Mouse (Mus musculus): ENCODE measurements around the gene Trim63. TPM values are rescaled to one million over a fixed set of nuclear protein-coding genes. Genes with fewer than 3 reads are reported as not detected.

Gene Trim63
- polyA plus RNA-seq, 1 experiment from 2014 or later, result not detected

GRCm38 (mm10) chr4:134362124-134362523 lies 47.2 kb downstream of the Trim63 start:
- Histone ChIP-seq H3K36me3 (ENCODE audit: control insufficient read depth, insufficient read depth, low read length) (no peaks in the 10 kb centered on the region), H3K27ac (ENCODE audit: low read depth, low read length) (no peak overlapping the region), H3K9ac (ENCODE audit: low read length) (no peak overlapping the region), H3K27me3 (replicated peaks; ENCODE audit: control insufficient read depth, insufficient read depth, low read length) (no peaks in the 10 kb centered on the region), H3K9me3 (replicated peaks; ENCODE audit: control insufficient read depth, low read length) (no peaks in the 10 kb centered on the region), H3K4me3 (ENCODE audit: low read depth, low read length) (no peak overlapping the region), H3K4me1 (ENCODE audit: control insufficient read depth, insufficient read depth, low read length) (0 out of 2 replicates have a peak, but pooled peaks cover 1% of the 10 kb centered on the region), H3K4me2 (ENCODE audit: low read length) (no peak overlapping the region)
- ATAC-seq (no peak), DNase-seq (ENCODE audit: low spot score) (no peak)
- 61% methylated on average over 9 of the region's 9 CpGs for WGBS

GRCm38 (mm10) chr4:134362586-134362985 lies 47.7 kb downstream of the Trim63 start:
- H3K27me3 ChIP-seq (replicated peaks; ENCODE audit: control insufficient read depth, insufficient read depth, low read length), result no peaks in the 10 kb centered on the region
- DNase-seq (ENCODE audit: low spot score), result no peak
- H3K9me3 ChIP-seq (replicated peaks; ENCODE audit: control insufficient read depth, low read length), result no peaks in the 10 kb centered on the region
- H3K9ac ChIP-seq (ENCODE audit: low read length), result no peak overlapping the region
- H3K36me3 ChIP-seq (ENCODE audit: control insufficient read depth, insufficient read depth, low read length), result no peaks in the 10 kb centered on the region
- no peaks in the 10 kb centered on the region for H3K4me1 ChIP-seq (ENCODE audit: control insufficient read depth, insufficient read depth, low read length)
- H3K27ac ChIP-seq (ENCODE audit: low read depth, low read length), result no peak overlapping the region
- ATAC-seq, result no peak
- 22% methylated on average over 9 of the region's 9 CpGs for WGBS
- no peak overlapping the region for H3K4me3 ChIP-seq (ENCODE audit: low read depth, low read length)
- no peak overlapping the region for H3K4me2 ChIP-seq (ENCODE audit: low read length)

- Histone ChIP-seq H3K9me3 (replicated peaks; ENCODE audit: control insufficient read depth, low read length) (no peaks in the 10 kb centered on the region), H3K4me1 (ENCODE audit: control insufficient read depth, insufficient read depth, low read length) (no peaks in the 10 kb centered on the region), H3K27me3 (replicated peaks; ENCODE audit: control insufficient read depth, insufficient read depth, low read length) (peaks cover 9% of the 10 kb centered on the region), H3K36me3 (ENCODE audit: control insufficient read depth, insufficient read depth, low read length) (no peaks in the 10 kb centered on the region), H3K9ac (ENCODE audit: low read length) (no peak overlapping the region), H3K4me3 (ENCODE audit: low read depth, low read length) (no peak overlapping the region), H3K4me2 (ENCODE audit: low read length) (no peak overlapping the region), H3K27ac (ENCODE audit: low read depth, low read length) (no peak overlapping the region)
- DNase-seq (ENCODE audit: low spot score), result no peak
- 44% methylated on average over 5 of the region's 5 CpGs for WGBS
- ATAC-seq, result no peak
These were observed 50.4 kb downstream of the Trim63 start for GRCm38 (mm10) chr4:134365280-134365679.

GRCm38 (mm10) chr4:134370649-134371221 lies 55.8 kb downstream of the Trim63 start:
- peaks cover 6% of the 10 kb centered on the region for H3K4me1 ChIP-seq (ENCODE audit: control insufficient read depth, insufficient read depth, low read length)
- H3K4me2 ChIP-seq (ENCODE audit: low read length), result peak overlapping the region; percentile 79
- no peaks in the 10 kb centered on the region for H3K36me3 ChIP-seq (ENCODE audit: control insufficient read depth, insufficient read depth, low read length)
- ATAC-seq, result no peak; the same call in 1 of the 2 replicates
- H3K4me3 ChIP-seq (ENCODE audit: low read depth, low read length), result peak overlapping the region; percentile 36; the same call in 1 of the 2 replicates
- WGBS, result 2% methylated on average over 18 of the region's 18 CpGs
- H3K27me3 ChIP-seq (replicated peaks; ENCODE audit: control insufficient read depth, insufficient read depth, low read length), result peaks cover 29% of the 10 kb centered on the region
- DNase-seq (ENCODE audit: low spot score), result no peak
- H3K9me3 ChIP-seq (replicated peaks; ENCODE audit: control insufficient read depth, low read length), result no peaks in the 10 kb centered on the region
- no peak overlapping the region; the same call in 1 of the 2 replicates for H3K9ac ChIP-seq (ENCODE audit: low read length)
- H3K27ac ChIP-seq (ENCODE audit: low read depth, low read length), result no peak overlapping the region

GRCm38 (mm10) chr4:134371316-134371855 lies 56.5 kb downstream of the Trim63 start:
- H3K9me3 ChIP-seq (replicated peaks; ENCODE audit: control insufficient read depth, low read length), result no peaks in the 10 kb centered on the region
- H3K4me3 ChIP-seq (ENCODE audit: low read depth, low read length), result peak overlapping the region; percentile 36
- DNase-seq (ENCODE audit: low spot score) (no peak), ATAC-seq (no peak)
- H3K9ac ChIP-seq (ENCODE audit: low read length), result no peak overlapping the region; the same call in 1 of the 2 replicates
- no peaks in the 10 kb centered on the region for H3K36me3 ChIP-seq (ENCODE audit: control insufficient read depth, insufficient read depth, low read length)
- H3K27ac ChIP-seq (ENCODE audit: low read depth, low read length), result no peak overlapping the region
- H3K4me1 ChIP-seq (ENCODE audit: control insufficient read depth, insufficient read depth, low read length), result peaks cover 6% of the 10 kb centered on the region
- 2% methylated on average over 17 of the region's 17 CpGs for WGBS
- peaks cover 29% of the 10 kb centered on the region for H3K27me3 ChIP-seq (replicated peaks; ENCODE audit: control insufficient read depth, insufficient read depth, low read length)
- H3K4me2 ChIP-seq (ENCODE audit: low read length), result peak overlapping the region; percentile 79

GRCm38 (mm10) chr4:134372294-134372747 lies 57.4 kb downstream of the Trim63 start:
- WGBS, result under 1% methylated on average over 16 of the region's 16 CpGs

GRCm38 (mm10) chr4:134373295-134373694 lies 58.4 kb downstream of the Trim63 start:
- Histone ChIP-seq H3K9ac (ENCODE audit: low read length) (no peak overlapping the region), H3K27ac (ENCODE audit: low read depth, low read length) (no peak overlapping the region), H3K27me3 (replicated peaks; ENCODE audit: control insufficient read depth, insufficient read depth, low read length) (peaks cover 29% of the 10 kb centered on the region), H3K4me1 (ENCODE audit: control insufficient read depth, insufficient read depth, low read length) (peaks cover 6% of the 10 kb centered on the region), H3K9me3 (replicated peaks; ENCODE audit: control insufficient read depth, low read length) (no peaks in the 10 kb centered on the region), H3K4me3 (ENCODE audit: low read depth, low read length) (no peak overlapping the region), H3K36me3 (ENCODE audit: control insufficient read depth, insufficient read depth, low read length) (no peaks in the 10 kb centered on the region), H3K4me2 (ENCODE audit: low read length) (no peak overlapping the region)
- 80% methylated on average over 8 of the region's 8 CpGs for WGBS
- DNase-seq (ENCODE audit: low spot score) (no peak), ATAC-seq (no peak)

More at GRCm38 (mm10) chr4:134372294-134372747, 57.4 kb downstream of the Trim63 start:
- Histone ChIP-seq H3K27me3 (replicated peaks; ENCODE audit: control insufficient read depth, insufficient read depth, low read length) (peaks cover 29% of the 10 kb centered on the region), H3K4me3 (ENCODE audit: low read depth, low read length) (peak overlapping the region; percentile 36), H3K4me1 (ENCODE audit: control insufficient read depth, insufficient read depth, low read length) (peaks cover 6% of the 10 kb centered on the region), H3K9ac (ENCODE audit: low read length) (peak overlapping the region; percentile 59), H3K9me3 (replicated peaks; ENCODE audit: control insufficient read depth, low read length) (no peaks in the 10 kb centered on the region), H3K27ac (ENCODE audit: low read depth, low read length) (no peak overlapping the region), H3K36me3 (ENCODE audit: control insufficient read depth, insufficient read depth, low read length) (no peaks in the 10 kb centered on the region), H3K4me2 (ENCODE audit: low read length) (peak overlapping the region; percentile 79)
- peak; percentile 91 for ATAC-seq
- DNase-seq (ENCODE audit: low spot score), result peak; percentile 86

- 73% methylated on average over 1 of the region's 1 CpGs for WGBS
- H3K4me2 ChIP-seq (ENCODE audit: low read length), result no peak overlapping the region
- H3K4me1 ChIP-seq (ENCODE audit: control insufficient read depth, insufficient read depth, low read length), result peaks cover 6% of the 10 kb centered on the region
- no peaks in the 10 kb centered on the region for H3K9me3 ChIP-seq (replicated peaks; ENCODE audit: control insufficient read depth, low read length)
- no peak overlapping the region for H3K27ac ChIP-seq (ENCODE audit: low read depth, low read length)
- peaks cover 29% of the 10 kb centered on the region for H3K27me3 ChIP-seq (replicated peaks; ENCODE audit: control insufficient read depth, insufficient read depth, low read length)
- no peak overlapping the region for H3K4me3 ChIP-seq (ENCODE audit: low read depth, low read length)
- no peaks in the 10 kb centered on the region for H3K36me3 ChIP-seq (ENCODE audit: control insufficient read depth, insufficient read depth, low read length)
- H3K9ac ChIP-seq (ENCODE audit: low read length), result no peak overlapping the region
- DNase-seq (ENCODE audit: low spot score), result no peak
- no peak for ATAC-seq
These were observed 59.4 kb downstream of the Trim63 start for GRCm38 (mm10) chr4:134374306-134374705.

- ATAC-seq (no peak), DNase-seq (ENCODE audit: low spot score) (no peak)
- no peaks in the 10 kb centered on the region for H3K36me3 ChIP-seq (ENCODE audit: control insufficient read depth, insufficient read depth, low read length)
- H3K4me1 ChIP-seq (ENCODE audit: control insufficient read depth, insufficient read depth, low read length), result no peaks in the 10 kb centered on the region
- no peak overlapping the region for H3K4me3 ChIP-seq (ENCODE audit: low read depth, low read length)
- 28% methylated on average over 10 of the region's 10 CpGs for WGBS
- no peaks in the 10 kb centered on the region for H3K9me3 ChIP-seq (replicated peaks; ENCODE audit: control insufficient read depth, low read length)
- no peak overlapping the region for H3K27ac ChIP-seq (ENCODE audit: low read depth, low read length)
- no peak overlapping the region for H3K4me2 ChIP-seq (ENCODE audit: low read length)
- H3K27me3 ChIP-seq (replicated peaks; ENCODE audit: control insufficient read depth, insufficient read depth, low read length), result no peaks in the 10 kb centered on the region
- no peak overlapping the region for H3K9ac ChIP-seq (ENCODE audit: low read length)
These were observed 63.2 kb downstream of the Trim63 start for GRCm38 (mm10) chr4:134378089-134378615.
